Mouse (Mus musculus) intestine, postnatal 0 days (tissue): ENCODE measurements around the gene Stk39. TPM values are rescaled to one million over a fixed set of nuclear protein-coding genes. Genes with fewer than 3 reads are reported as not detected.

Source experiments
- ATAC-seq: fragments of 200-750 bp; cut with Nextera tagmentation; 2 replicates; pipeline ENCODE4 v1.8.0; 2017; ENCODE audit warnings: mild to moderate bottlenecking, moderate TSS enrichment, moderate library complexity
- H3K27ac ChIP-seq: fragments of 300-500 bp; sonication (generic); 2 replicates; pipeline ENCODE4 v1.5.1; 2014; ENCODE audit warnings: mild to moderate bottlenecking, low read depth, low read length, moderate library complexity
- H3K27me3 ChIP-seq: fragments of 300-500 bp; sonication (generic); replicated peaks from 2 replicates; pipeline ENCODE4 v1.6.1; 2014; ENCODE audit warnings: low read length, mixed read lengths; ENCODE audit not compliant: control insufficient read depth, insufficient read depth
- H3K36me3 ChIP-seq: fragments of 300-500 bp; sonication (generic); 2 replicates; pipeline ENCODE4 v1.6.1; 2014; ENCODE audit warnings: mild to moderate bottlenecking, moderate library complexity; ENCODE audit not compliant: control insufficient read depth, insufficient read depth
- H3K4me1 ChIP-seq: fragments of 300-500 bp; sonication (generic); replicated peaks from 2 replicates; pipeline ENCODE4 v1.6.1; 2014; ENCODE audit warnings: antibody characterized with exemption, low read length, mixed read lengths; ENCODE audit not compliant: control insufficient read depth, insufficient read depth
- H3K4me2 ChIP-seq: fragments of 300-500 bp; sonication (generic); replicated peaks from 2 replicates; pipeline ENCODE4 v1.6.1; 2014; ENCODE audit warnings: low read depth, mild to moderate bottlenecking, moderate library complexity
- H3K4me3 ChIP-seq: fragments of 300-500 bp; sonication (generic); 2 replicates; pipeline ENCODE4 v1.5.1; 2014; ENCODE audit warnings: low read depth, low read length
- H3K9ac ChIP-seq: fragments of 300-500 bp; sonication (generic); 2 replicates; pipeline ENCODE4 v1.6.1; 2014; ENCODE audit warnings: mild to moderate bottlenecking, low read depth, low read length
- H3K9me3 ChIP-seq: fragments of 300-500 bp; sonication (generic); 2 replicates; pipeline ENCODE4 v1.6.1; 2016; ENCODE audit warnings: mixed run types; ENCODE audit not compliant: control insufficient read depth
- CTCF ChIP-seq: sonication (generic); IDR thresholded peaks from 2 replicates; pipeline ENCODE4 v1.5.1; 2016; ENCODE audit warnings: low read depth, mild to moderate bottlenecking, control low read depth, antibody characterized with exemption, moderate library complexity
- WGBS: fragments of 180-500 bp; shearing (Covaris S2); extraction: QIAGEN DNeasy Blood & Tissue Kit; methylation state at CpG from one replicate; pipeline ENCODE4 v1.1.7; 2014; 5-methylcytosine and 5-hydroxymethylcytosine counted together
- polyA plus RNA-seq: library from polyadenylated mRNA; unstranded; fragments of >200 nt; fragmentation: Nextera tagmentation; extraction: Ambion mirVana; gene quantifications from 2 replicates; pipeline ENCODE4 v1.2.1, GENCODE M21; 2015

Stk39 gene
- polyA plus RNA-seq, 1 experiment from 2014 or later = 10.1 TPM

GRCm38 (mm10) chr2:68432834-68433233 is 39.2 kb downstream of the Stk39 start:
- no peak for ATAC-seq
- no peaks in the 10 kb centered on the region for H3K36me3 ChIP-seq
- no peak overlapping the region for H3K9ac ChIP-seq
- no peaks in the 10 kb centered on the region for H3K27me3 ChIP-seq
- H3K9me3 ChIP-seq = no peaks in the 10 kb centered on the region
- no peak overlapping the region for H3K4me3 ChIP-seq
- no peak overlapping the region for H3K27ac ChIP-seq
- H3K4me1 ChIP-seq = peaks cover 5% of the 10 kb centered on the region; the same call in 1 of the 2 replicates
- 50% methylated on average over 4 of the region's 4 CpGs for WGBS
- no peak for TF ChIP-seq CTCF
- H3K4me2 ChIP-seq = no peak overlapping the region

- H3K4me3 ChIP-seq = no peak overlapping the region
- no peaks in the 10 kb centered on the region for H3K27me3 ChIP-seq
- TF ChIP-seq CTCF = no peak
- no peak overlapping the region for H3K27ac ChIP-seq
- H3K36me3 ChIP-seq = no peaks in the 10 kb centered on the region
- H3K4me2 ChIP-seq = no peak overlapping the region
- WGBS = 65% methylated on average over 14 of the region's 14 CpGs
- H3K9ac ChIP-seq = no peak overlapping the region
- H3K4me1 ChIP-seq = peaks cover 5% of the 10 kb centered on the region; the same call in 1 of the 2 replicates
- ATAC-seq = peak; percentile 21; the same call in 1 of the 2 replicates
- H3K9me3 ChIP-seq = no peaks in the 10 kb centered on the region
These were observed 40.8 kb downstream of the Stk39 start for GRCm38 (mm10) chr2:68431024-68431962.

- WGBS = 41% methylated on average over 5 of the region's 5 CpGs
- H3K9me3 ChIP-seq = no peaks in the 10 kb centered on the region
- no peak overlapping the region for H3K4me3 ChIP-seq
- peak; percentile 39 for ATAC-seq
- H3K9ac ChIP-seq = no peak overlapping the region
- no peak overlapping the region for H3K27ac ChIP-seq
- no peaks in the 10 kb centered on the region for H3K36me3 ChIP-seq
- no peak overlapping the region for H3K4me2 ChIP-seq
- TF ChIP-seq CTCF = peak; percentile 86
- peaks cover 5% of the 10 kb centered on the region for H3K4me1 ChIP-seq
- H3K27me3 ChIP-seq = no peaks in the 10 kb centered on the region
These were observed 41.6 kb downstream of the Stk39 start for GRCm38 (mm10) chr2:68430493-68430892.

- Histone ChIP-seq H3K9me3 (no peaks in the 10 kb centered on the region), H3K27ac (no peak overlapping the region), H3K9ac (no peak overlapping the region), H3K27me3 (no peaks in the 10 kb centered on the region), H3K4me3 (no peak overlapping the region), H3K4me1 (peaks cover 5% of the 10 kb centered on the region; the same call in 1 of the 2 replicates), H3K4me2 (no peak overlapping the region), H3K36me3 (no peaks in the 10 kb centered on the region; the same call in 1 of the 2 replicates)
- no peak for TF ChIP-seq CTCF
- WGBS = 80% methylated on average over 4 of the region's 4 CpGs
- ATAC-seq = no peak
These were observed 42.6 kb downstream of the Stk39 start for GRCm38 (mm10) chr2:68429436-68429835.

- Histone ChIP-seq H3K27me3 (no peaks in the 10 kb centered on the region), H3K9me3 (no peaks in the 10 kb centered on the region), H3K36me3 (no peaks in the 10 kb centered on the region; the same call in 1 of the 2 replicates), H3K27ac (no peak overlapping the region; the same call in 1 of the 2 replicates), H3K9ac (no peak overlapping the region), H3K4me3 (no peak overlapping the region), H3K4me2 (no peak overlapping the region), H3K4me1 (no peaks in the 10 kb centered on the region; the same call in 1 of the 2 replicates)
- WGBS = 81% methylated on average over 5 of the region's 5 CpGs
- ATAC-seq = no peak
- no peak for TF ChIP-seq CTCF
These were observed 45.0 kb downstream of the Stk39 start for GRCm38 (mm10) chr2:68426977-68427577.

- 42% methylated on average over 4 of the region's 4 CpGs for WGBS
- Histone ChIP-seq H3K36me3 (no peaks in the 10 kb centered on the region; the same call in 1 of the 2 replicates), H3K27me3 (no peaks in the 10 kb centered on the region), H3K9me3 (no peaks in the 10 kb centered on the region), H3K4me2 (no peak overlapping the region), H3K4me3 (no peak overlapping the region), H3K4me1 (no peaks in the 10 kb centered on the region; the same call in 1 of the 2 replicates), H3K9ac (no peak overlapping the region), H3K27ac (peak overlapping the region; percentile 21; the same call in 1 of the 2 replicates)
- no peak for TF ChIP-seq CTCF
- ATAC-seq = peak; percentile 62
These were observed 46.0 kb downstream of the Stk39 start for GRCm38 (mm10) chr2:68426074-68426473.
